In the genomic region with DNA sequence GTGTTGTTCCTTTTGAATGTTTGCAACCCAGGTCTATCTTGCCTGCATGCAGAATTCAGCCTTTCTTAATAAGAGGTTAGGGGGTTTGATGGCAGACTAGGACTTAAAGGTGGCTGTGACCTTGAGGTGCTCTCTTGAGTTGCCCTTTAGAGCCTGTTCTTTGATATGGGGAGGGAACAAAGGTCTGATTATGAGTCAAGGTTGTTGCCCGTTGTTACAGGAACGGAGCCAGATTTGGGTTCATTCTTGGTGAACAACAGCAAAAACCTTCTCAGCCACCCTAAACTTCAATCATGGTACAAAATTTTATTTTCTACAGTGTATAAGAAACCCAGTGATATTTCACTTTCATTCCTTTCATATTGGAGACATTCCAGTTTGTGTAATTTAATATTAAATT, we compare ENCODE assay signal across 12 mouse cellular contexts. TPM values are rescaled to one million over a fixed set of nuclear protein-coding genes. Genes with fewer than 3 reads are reported as not detected.
DNase-seq lines count a peak whose midpoint lies in the region; ATAC-seq lines count a peak whose summit lies in the region.
"Had no signal": no experiment of that assay in that cellular context is flagged by ENCODE, and none has a peak within 500 bp of the region (broad histone marks: within the 10 kb centered on the region; RNA-seq: fewer than 3 reads in every experiment).

No protein-coding gene starts in this region.

- no peaks in the 10 kb centered on the region for H3K9me3 ChIP-seq in heart, embryonic 12.5 days (replicated peaks)
- H3K9me3 ChIP-seq in limb, embryonic 15.5 days: no peaks in the 10 kb centered on the region
- no peaks in the 10 kb centered on the region for H3K9me3 ChIP-seq in forebrain, embryonic 14.5 days (replicated peaks; ENCODE audit: control insufficient read depth, low read length)

- no peak for ATAC-seq in heart, embryonic 12.5 days (ENCODE audit: insufficient number of reproducible peaks, low FRiP score)
- no peak for ATAC-seq in limb, embryonic 15.5 days (ENCODE audit: insufficient number of reproducible peaks, low FRiP score, low TSS enrichment, low read depth)
- no peak for ATAC-seq in forebrain, embryonic 14.5 days
- ATAC-seq: forebrain, embryonic 16.5 days had no signal

- no peaks in the 10 kb centered on the region for H3K36me3 ChIP-seq in heart, embryonic 12.5 days
- H3K36me3 ChIP-seq in limb, embryonic 15.5 days: no peaks in the 10 kb centered on the region
- H3K36me3 ChIP-seq in forebrain, embryonic 14.5 days (ENCODE audit: control insufficient read depth, insufficient read depth, low read length): no peaks in the 10 kb centered on the region

- H3K9ac ChIP-seq in heart, embryonic 12.5 days: no peak overlapping the region
- no peak overlapping the region for H3K9ac ChIP-seq in limb, embryonic 15.5 days
- no peak overlapping the region for H3K9ac ChIP-seq in forebrain, embryonic 14.5 days (ENCODE audit: low read length)
- H3K9ac ChIP-seq: hindbrain, embryonic 14.5 days had no signal

- H3K4me1 ChIP-seq in heart, embryonic 12.5 days (replicated peaks): no peaks in the 10 kb centered on the region
- H3K4me1 ChIP-seq in limb, embryonic 15.5 days: peaks cover 4% of the 10 kb centered on the region; the same call in 1 of the 2 replicates
- no peaks in the 10 kb centered on the region for H3K4me1 ChIP-seq in forebrain, embryonic 14.5 days (ENCODE audit: control insufficient read depth, insufficient read depth, low read length)

- H3K4me2 ChIP-seq in heart, embryonic 12.5 days: no peak overlapping the region
- no peak overlapping the region for H3K4me2 ChIP-seq in limb, embryonic 15.5 days
- H3K4me2 ChIP-seq in forebrain, embryonic 14.5 days (ENCODE audit: low read length): no peak overlapping the region
- H3K4me2 ChIP-seq: hindbrain, embryonic 14.5 days had no signal

- peak; percentile 10 to 25 for DNase-seq in heart, postnatal 10 days
- peak; percentile 52 for DNase-seq in 3T3-L1 (ENCODE audit: low read depth, low spot score)
- peak; percentile 64 for DNase-seq in adrenal gland, adult 8-10 months
- DNase-seq in embryo, embryonic 11 days: no peak
- DNase-seq in cerebellum, adult 18-20 months: no peak
- no peak for DNase-seq in forebrain, embryonic 14.5 days (ENCODE audit: low spot score)

- 73% methylated on average over 2 of the region's 2 CpGs for WGBS in heart, embryonic 12.5 days
- WGBS in limb, embryonic 15.5 days: 60% methylated on average over 2 of the region's 2 CpGs
- WGBS in forebrain, embryonic 14.5 days: 87% methylated on average over 2 of the region's 2 CpGs

- intact Hi-C loops in heart, postnatal 10 days (cut with DNase I): no loop called here

- no peak overlapping the region for H3K4me3 ChIP-seq in heart, embryonic 12.5 days
- H3K4me3 ChIP-seq in limb, embryonic 15.5 days: no peak overlapping the region
- no peak overlapping the region for H3K4me3 ChIP-seq in forebrain, embryonic 14.5 days (ENCODE audit: low read depth, low read length)

- H3K27me3 ChIP-seq in heart, embryonic 12.5 days (replicated peaks): no peaks in the 10 kb centered on the region
- H3K27me3 ChIP-seq in limb, embryonic 15.5 days: no peaks in the 10 kb centered on the region
- no peaks in the 10 kb centered on the region for H3K27me3 ChIP-seq in forebrain, embryonic 14.5 days (replicated peaks; ENCODE audit: control insufficient read depth, insufficient read depth, low read length)

- no peak overlapping the region for H3K27ac ChIP-seq in heart, embryonic 12.5 days (ENCODE audit: poor library complexity, severe bottlenecking)
- H3K27ac ChIP-seq in limb, embryonic 15.5 days: peak overlapping the region; percentile 69
- no peak overlapping the region for H3K27ac ChIP-seq in forebrain, embryonic 14.5 days (ENCODE audit: low read depth, low read length)
- H3K27ac ChIP-seq: hindbrain, embryonic 14.5 days had no signal

RNA-seq across cellular contexts. Expression of a gene that starts 0.6 kb away (rescaled TPM):
- 100 to 1,000 TPM in 1 of 2 experiments, 10 to 100 TPM in 1; 75.4 to 153 TPM for total RNA-seq in heart, postnatal 10 days (2021)
- polyA plus RNA-seq in heart, embryonic 12.5 days (2016; fragmentation: Nextera tagmentation; extraction: Ambion mirVana): 23.7 and 26.3 TPM in 2 replicates
- 1,000 to 10,000 TPM; 1,094 to 1,254 (median 1,159) TPM for total RNA-seq in adrenal gland, adult 8-10 months (2022)
- polyA plus RNA-seq in limb, embryonic 15.5 days (2015; fragmentation: Nextera tagmentation; extraction: Ambion mirVana): 62.4 and 78.0 TPM in 2 replicates
- 7.1 and 9.4 TPM in 2 replicates for polyA plus RNA-seq in forebrain, embryonic 14.5 days (2014; fragmentation: Nextera tagmentation; extraction: Ambion mirVana)

RNA-seq across cellular contexts. Expression of a gene that starts 7.8 kb away (rescaled TPM):
- 10 to 100 TPM; 82.2 to 94.5 TPM for total RNA-seq in heart, postnatal 10 days (2021)
- 72.3 and 78.7 TPM in 2 replicates for polyA plus RNA-seq in heart, embryonic 12.5 days (2016; fragmentation: Nextera tagmentation; extraction: Ambion mirVana)
- total RNA-seq in adrenal gland, adult 8-10 months (2022): 100 to 1,000 TPM; 131 to 169 (median 147) TPM
- polyA plus RNA-seq in limb, embryonic 15.5 days (2015; fragmentation: Nextera tagmentation; extraction: Ambion mirVana): 91.4 and 94.7 TPM in 2 replicates
- polyA plus RNA-seq in forebrain, embryonic 14.5 days (2014; fragmentation: Nextera tagmentation; extraction: Ambion mirVana): 103 and 110 TPM in 2 replicates

RNA-seq across cellular contexts. Expression of a gene that starts 10.1 kb away (rescaled TPM):
- total RNA-seq in heart, postnatal 10 days (2021): 10 to 100 TPM in 1 of 2 experiments, 1 to 10 TPM in 1; 5.7 to 11.5 TPM
- polyA plus RNA-seq in heart, embryonic 12.5 days (2016; fragmentation: Nextera tagmentation; extraction: Ambion mirVana): 3.6 and 4.5 TPM in 2 replicates
- total RNA-seq in adrenal gland, adult 8-10 months (2022): 100 to 1,000 TPM; 264 to 566 (median 340) TPM
- 11.1 and 14.3 TPM in 2 replicates for polyA plus RNA-seq in limb, embryonic 15.5 days (2015; fragmentation: Nextera tagmentation; extraction: Ambion mirVana)
- polyA plus RNA-seq in forebrain, embryonic 14.5 days (2014; fragmentation: Nextera tagmentation; extraction: Ambion mirVana): 3.3 and 4.9 TPM in 2 replicates

RNA-seq across cellular contexts. Expression of a gene that starts 23.6 kb away (rescaled TPM):
- total RNA-seq in heart, postnatal 10 days (2021): not detected
- polyA plus RNA-seq in heart, embryonic 12.5 days (2016; fragmentation: Nextera tagmentation; extraction: Ambion mirVana): 0.31 TPM in 1 of 2 replicates, not detected in the other
- not detected for total RNA-seq in adrenal gland, adult 8-10 months (2022)
- polyA plus RNA-seq in limb, embryonic 15.5 days (2015; fragmentation: Nextera tagmentation; extraction: Ambion mirVana): not detected in 2 replicates
- not detected in 2 replicates for polyA plus RNA-seq in forebrain, embryonic 14.5 days (2014; fragmentation: Nextera tagmentation; extraction: Ambion mirVana)
- total RNA-seq: gastrocnemius, postnatal 4 days had no signal
- polyA plus RNA-seq: forebrain, embryonic 16.5 days; hindbrain, embryonic 14.5 days; limb, embryonic 11.5 days had no signal

RNA-seq across cellular contexts. Expression of a gene that starts 25.8 kb away (rescaled TPM):
- total RNA-seq in heart, postnatal 10 days (2021): 1 to 10 TPM in 1 of 2 experiments, under 1 TPM in 1; 0.97 to 1.8 TPM
- polyA plus RNA-seq in heart, embryonic 12.5 days (2016; fragmentation: Nextera tagmentation; extraction: Ambion mirVana): 0.39 and 0.46 TPM in 2 replicates
- total RNA-seq in adrenal gland, adult 8-10 months (2022): 1 to 10 TPM in 3 of 4 experiments, under 1 TPM in 1; 0.99 to 3.4 (median 2.1) TPM
- 0.29 and 0.30 TPM in 2 replicates for polyA plus RNA-seq in limb, embryonic 15.5 days (2015; fragmentation: Nextera tagmentation; extraction: Ambion mirVana)
- 1.2 and 1.3 TPM in 2 replicates for polyA plus RNA-seq in forebrain, embryonic 14.5 days (2014; fragmentation: Nextera tagmentation; extraction: Ambion mirVana)

Comparison
In these comparisons a context has a peak if more than half of its experiments do, and no peak if none do; other contexts are left out.
1. DNase-seq: peak in heart, postnatal 10 days (2 of 2), 3T3-L1 (single experiment) and adrenal gland, adult 8-10 months (single experiment); none in embryo, embryonic 11 days (single experiment), cerebellum, adult 18-20 months (0 of 2) and forebrain, embryonic 14.5 days (single experiment).